Mouse (Mus musculus) cortical plate, adult 2 months (tissue): ENCODE measurements around the gene S100b.

Source experiments
- CTCF ChIP-seq: fragments of 200-500 bp; IDR thresholded peaks from 2 replicates; pipeline ENCODE4 v1.5.1; 2011; ENCODE audit warnings: mild to moderate bottlenecking, control low read depth, low read length; ENCODE audit not compliant: insufficient read depth; ENCODE audit errors: extremely low read depth
- POLR2A ChIP-seq: fragments of 200-500 bp; IDR thresholded peaks from 2 replicates; pipeline ENCODE4 v1.6.1; 2011; ENCODE audit warnings: mild to moderate bottlenecking, low read length, control low read depth; ENCODE audit not compliant: insufficient read depth; ENCODE audit errors: extremely low read depth

DNA sequence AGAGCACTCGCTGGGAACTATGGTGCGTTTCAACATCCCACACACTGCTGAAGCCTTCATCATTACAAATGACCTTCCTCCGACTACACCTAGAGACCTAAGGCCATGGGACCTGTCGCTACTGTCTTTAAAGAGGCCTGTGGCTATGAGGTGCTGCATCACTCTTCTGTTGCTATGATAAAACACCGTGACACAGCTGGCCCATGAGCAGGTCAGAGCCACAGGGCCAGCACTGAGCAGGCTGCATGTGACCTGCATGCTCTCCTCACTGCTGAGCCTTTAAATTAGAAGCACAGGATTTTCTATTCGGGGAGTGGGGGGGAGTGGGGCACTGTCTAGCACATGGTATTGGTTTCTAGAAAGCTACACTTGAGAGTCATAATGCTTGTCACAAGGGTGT lies 41.5 kb upstream of the S100b start:
- TF ChIP-seq POLR2A (no peak), CTCF (no peak)
